Mouse (Mus musculus): Measurements from ENCODE around the gene Rfxank. TPM values are rescaled to one million over a fixed set of nuclear protein-coding genes. Genes with fewer than 3 reads are reported as not detected.

Rfxank gene
- total and polyA plus RNA-seq, 2 experiments: 13.6 to 27.8 TPM

- Histone ChIP-seq H3K9ac (ENCODE audit: low read depth, low read length) (no peak overlapping the region), H3K27ac (replicated peaks; ENCODE audit: insufficient read depth, low read depth, low read length) (no peak overlapping the region), H3K27me3 (ENCODE audit: control insufficient read depth, insufficient read depth, low read length) (no peaks in the 10 kb centered on the region), H3K4me1 (ENCODE audit: control insufficient read depth, insufficient read depth, low read length) (no peaks in the 10 kb centered on the region), H3K36me3 (ENCODE audit: control insufficient read depth, insufficient read depth, low read length) (no peaks in the 10 kb centered on the region; the same call in 1 of the 2 replicates), H3K79me2 (ENCODE audit: control insufficient read depth, insufficient read depth, low read length) (peaks cover 5% of the 10 kb centered on the region; the same call in 1 of the 2 replicates), H3K4me3 (ENCODE audit: insufficient read depth, low read depth, low read length) (no peak overlapping the region)
- 93% methylated on average over 4 of the region's 4 CpGs for WGBS
- no peak for DNase-seq (ENCODE audit: extremely low read depth, low read depth, low spot score)
- TF ChIP-seq POLR2A (IDR thresholded peaks at IDR 0.05; ENCODE audit: extremely low read depth, insufficient read depth, low read length): no peak
- peak; percentile 27; the same call in 1 of the 2 replicates for TF ChIP-seq CTCF (IDR thresholded peaks at IDR 0.05; ENCODE audit: low read depth, low read length)
Measured at GRCm38 (mm10) chr8:70179082-70179481, 40.1 kb upstream of the Rfxank start.

DNA sequence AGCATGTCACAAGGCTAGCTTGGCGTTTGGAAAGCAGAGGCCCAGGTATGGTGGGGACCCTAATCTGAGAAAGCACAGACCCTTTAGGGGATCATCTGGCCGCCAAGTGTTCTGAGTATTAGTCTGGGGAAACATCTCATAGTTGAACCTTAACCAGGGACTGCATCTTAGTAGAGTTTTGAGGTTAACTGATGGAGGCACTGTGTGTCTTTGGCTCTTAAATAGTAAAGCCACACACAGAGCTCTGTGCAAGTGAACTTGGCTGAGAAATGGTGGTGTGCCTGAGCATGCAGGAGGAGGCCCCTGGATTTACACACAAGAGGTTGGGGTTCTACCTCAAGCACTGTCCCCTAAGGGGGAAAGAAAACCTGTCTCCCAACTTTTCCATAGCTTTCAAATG, 39.3 kb upstream of the Rfxank start:
- Histone ChIP-seq H3K4me3 (ENCODE audit: insufficient read depth, low read depth, low read length) (no peak overlapping the region), H3K4me1 (ENCODE audit: control insufficient read depth, insufficient read depth, low read length) (peaks cover 3% of the 10 kb centered on the region; the same call in 1 of the 2 replicates), H3K27me3 (ENCODE audit: control insufficient read depth, insufficient read depth, low read length) (no peaks in the 10 kb centered on the region), H3K27ac (replicated peaks; ENCODE audit: insufficient read depth, low read depth, low read length) (no peak overlapping the region), H3K79me2 (ENCODE audit: control insufficient read depth, insufficient read depth, low read length) (peaks cover 8% of the 10 kb centered on the region; the same call in 1 of the 2 replicates), H3K9ac (ENCODE audit: low read depth, low read length) (no peak overlapping the region), H3K36me3 (ENCODE audit: control insufficient read depth, insufficient read depth, low read length) (no peaks in the 10 kb centered on the region; the same call in 1 of the 2 replicates)
- DNase-seq (ENCODE audit: extremely low read depth, low read depth, low spot score): no peak
- TF ChIP-seq CTCF (IDR thresholded peaks at IDR 0.05; ENCODE audit: low read depth, low read length): no peak
- no peak for TF ChIP-seq POLR2A (IDR thresholded peaks at IDR 0.05; ENCODE audit: extremely low read depth, insufficient read depth, low read length)
- WGBS: 93% methylated on average over 2 of the region's 2 CpGs

DNA sequence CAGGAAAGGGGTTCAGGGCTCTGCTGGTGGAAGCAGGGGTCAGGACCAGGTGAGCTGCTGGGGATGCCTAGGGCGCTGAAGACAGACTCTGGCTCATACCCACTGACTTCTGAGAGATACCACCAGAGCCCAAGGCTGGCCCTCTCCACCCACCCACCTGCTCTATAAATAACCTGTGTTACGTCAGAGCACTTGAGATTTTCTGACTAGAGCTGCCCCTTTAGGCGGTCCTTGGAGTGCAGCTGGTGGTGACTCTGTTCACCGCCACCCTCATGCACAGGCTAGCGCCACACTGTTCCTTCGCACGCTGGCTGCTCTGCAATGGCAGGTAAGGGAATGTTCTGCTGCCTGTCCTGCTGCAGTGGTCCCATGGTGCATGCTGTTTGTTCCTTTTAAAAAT, 35.1 kb upstream of the Rfxank start:
- H3K4me1 ChIP-seq (ENCODE audit: control insufficient read depth, insufficient read depth, low read length): peaks cover 10% of the 10 kb centered on the region; the same call in 1 of the 2 replicates
- 93% methylated on average over 7 of the region's 7 CpGs for WGBS
- TF ChIP-seq POLR2A (IDR thresholded peaks at IDR 0.05; ENCODE audit: extremely low read depth, insufficient read depth, low read length) (no peak), CTCF (IDR thresholded peaks at IDR 0.05; ENCODE audit: low read depth, low read length) (no peak)
- H3K27ac ChIP-seq (replicated peaks; ENCODE audit: insufficient read depth, low read depth, low read length): no peak overlapping the region
- DNase-seq (ENCODE audit: extremely low read depth, low read depth, low spot score): no peak
- no peaks in the 10 kb centered on the region for H3K27me3 ChIP-seq (ENCODE audit: control insufficient read depth, insufficient read depth, low read length)
- no peak overlapping the region for H3K9ac ChIP-seq (ENCODE audit: low read depth, low read length)
- H3K4me3 ChIP-seq (ENCODE audit: insufficient read depth, low read depth, low read length): no peak overlapping the region
- peaks cover 8% of the 10 kb centered on the region; the same call in 1 of the 2 replicates for H3K79me2 ChIP-seq (ENCODE audit: control insufficient read depth, insufficient read depth, low read length)
- no peaks in the 10 kb centered on the region for H3K36me3 ChIP-seq (ENCODE audit: control insufficient read depth, insufficient read depth, low read length)

GRCm38 (mm10) chr8:70173320-70173719, 34.4 kb upstream of the Rfxank start:
- Histone ChIP-seq H3K27me3 (ENCODE audit: control insufficient read depth, insufficient read depth, low read length) (no peaks in the 10 kb centered on the region), H3K4me1 (ENCODE audit: control insufficient read depth, insufficient read depth, low read length) (peaks cover 10% of the 10 kb centered on the region; the same call in 1 of the 2 replicates), H3K27ac (replicated peaks; ENCODE audit: insufficient read depth, low read depth, low read length) (no peak overlapping the region), H3K36me3 (ENCODE audit: control insufficient read depth, insufficient read depth, low read length) (no peaks in the 10 kb centered on the region), H3K4me3 (ENCODE audit: insufficient read depth, low read depth, low read length) (no peak overlapping the region), H3K9ac (ENCODE audit: low read depth, low read length) (no peak overlapping the region), H3K79me2 (ENCODE audit: control insufficient read depth, insufficient read depth, low read length) (peaks cover 8% of the 10 kb centered on the region; the same call in 1 of the 2 replicates)
- no peak for DNase-seq (ENCODE audit: extremely low read depth, low read depth, low spot score)
- WGBS: 63% methylated on average over 5 of the region's 5 CpGs
- TF ChIP-seq CTCF (IDR thresholded peaks at IDR 0.05; ENCODE audit: low read depth, low read length) (no peak), POLR2A (IDR thresholded peaks at IDR 0.05; ENCODE audit: extremely low read depth, insufficient read depth, low read length) (no peak)

- DNase-seq (ENCODE audit: extremely low read depth, low read depth, low spot score): peak; percentile 95
- TF ChIP-seq CTCF (IDR thresholded peaks at IDR 0.05; ENCODE audit: low read depth, low read length) (no peak), POLR2A (IDR thresholded peaks at IDR 0.05; ENCODE audit: extremely low read depth, insufficient read depth, low read length) (peak; percentile 86)
Measured at GRCm38 (mm10) chr8:70172043-70172681, 33.2 kb upstream of the Rfxank start, which contains the start of gene Tmem161a. TSS of gene Tmem161a (plus strand) at chr8:70172356.

DNA sequence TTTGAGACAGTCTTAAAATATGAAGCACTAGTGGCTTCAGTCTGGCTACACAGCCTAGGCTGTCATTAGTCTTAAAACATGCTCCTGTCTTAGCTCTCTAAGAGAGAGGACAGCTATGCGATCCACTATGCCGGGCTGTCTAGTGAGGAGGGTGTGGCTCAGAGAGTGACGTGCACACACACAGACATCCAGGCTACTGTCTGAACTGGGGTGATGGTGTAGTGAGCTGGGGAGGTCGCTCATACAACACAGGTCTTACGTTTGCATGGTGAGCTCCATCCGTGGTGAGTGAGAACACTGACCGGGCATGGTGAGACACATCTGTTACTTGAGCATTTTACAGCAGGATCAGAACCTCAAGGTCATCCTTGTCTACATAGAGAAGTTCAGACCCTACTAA, 32.3 kb upstream of the Rfxank start:
- no peaks in the 10 kb centered on the region for H3K36me3 ChIP-seq (ENCODE audit: control insufficient read depth, insufficient read depth, low read length)
- H3K27me3 ChIP-seq (ENCODE audit: control insufficient read depth, insufficient read depth, low read length): no peaks in the 10 kb centered on the region
- TF ChIP-seq CTCF (IDR thresholded peaks at IDR 0.05; ENCODE audit: low read depth, low read length) (no peak), POLR2A (IDR thresholded peaks at IDR 0.05; ENCODE audit: extremely low read depth, insufficient read depth, low read length) (no peak)
- WGBS: 80% methylated on average over 7 of the region's 7 CpGs
- no peak overlapping the region for H3K9ac ChIP-seq (ENCODE audit: low read depth, low read length)
- H3K4me3 ChIP-seq (ENCODE audit: insufficient read depth, low read depth, low read length): no peak overlapping the region
- H3K79me2 ChIP-seq (ENCODE audit: control insufficient read depth, insufficient read depth, low read length): peaks cover 3% of the 10 kb centered on the region; the same call in 1 of the 2 replicates
- H3K4me1 ChIP-seq (ENCODE audit: control insufficient read depth, insufficient read depth, low read length): peaks cover 12% of the 10 kb centered on the region; the same call in 1 of the 2 replicates
- no peak overlapping the region for H3K27ac ChIP-seq (replicated peaks; ENCODE audit: insufficient read depth, low read depth, low read length)
- no peak for DNase-seq (ENCODE audit: extremely low read depth, low read depth, low spot score)

More at GRCm38 (mm10) chr8:70172043-70172681, 33.2 kb upstream of the Rfxank start, which contains the start of gene Tmem161a:
- H3K9ac ChIP-seq (ENCODE audit: low read depth, low read length): peak within 1 kb of the TSS; percentile 92
- no peaks in the 10 kb centered on the region for H3K36me3 ChIP-seq (ENCODE audit: control insufficient read depth, insufficient read depth, low read length)
- H3K27me3 ChIP-seq (ENCODE audit: control insufficient read depth, insufficient read depth, low read length): no peaks in the 10 kb centered on the region
- H3K79me2 ChIP-seq (ENCODE audit: control insufficient read depth, insufficient read depth, low read length): peaks cover 8% of the 10 kb centered on the region; the same call in 1 of the 2 replicates
- peak within 1 kb of the TSS; percentile 72 for H3K27ac ChIP-seq (replicated peaks; ENCODE audit: insufficient read depth, low read depth, low read length)
- H3K4me1 ChIP-seq (ENCODE audit: control insufficient read depth, insufficient read depth, low read length): peaks cover 10% of the 10 kb centered on the region; the same call in 1 of the 2 replicates
- 2% methylated on average over 27 of the region's 27 CpGs for WGBS
- H3K4me3 ChIP-seq (ENCODE audit: insufficient read depth, low read depth, low read length): peak within 1 kb of the TSS; percentile 80
